Mouse (Mus musculus): ENCODE results near the gene Hand1. TPM values are rescaled to one million over a fixed set of nuclear protein-coding genes. Genes with fewer than 3 reads are reported as not detected.

Gene Hand1
- polyA plus RNA-seq, 1 experiment: not detected

DNA sequence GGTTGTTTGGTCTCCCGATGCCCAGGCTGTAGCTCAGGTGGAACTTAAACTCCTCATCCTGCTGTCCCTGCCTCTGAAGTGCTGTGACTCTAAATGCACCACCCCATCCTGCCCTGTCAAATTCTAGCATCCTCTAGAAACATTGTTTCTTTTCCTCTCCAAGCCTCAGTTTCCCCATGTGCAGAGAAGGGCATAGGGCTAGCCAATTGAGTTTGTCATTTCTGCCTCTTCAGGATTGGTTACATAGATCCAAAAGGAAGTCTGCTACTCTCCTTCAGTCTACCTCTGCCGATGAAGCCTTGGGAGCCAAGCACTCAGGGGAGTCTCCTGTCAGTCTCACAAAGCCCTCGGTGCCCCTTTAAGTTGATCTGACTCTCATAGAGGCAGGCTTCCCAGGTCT is 3.3 kb upstream of the Hand1 start:
- Histone ChIP-seq H3K4me3 (ENCODE audit: insufficient read depth, poor library complexity, severe bottlenecking) (no peak overlapping the region), H3K27me3 (ENCODE audit: control insufficient read depth, insufficient read depth, insufficient read length) (peaks cover 81% of the 10 kb centered on the region), H3ac (ENCODE audit: control insufficient read depth, insufficient read length, low read depth) (no peak overlapping the region), H3K36me3 (ENCODE audit: control insufficient read depth, insufficient read depth) (no peaks in the 10 kb centered on the region), H3K79me3 (ENCODE audit: low read depth) (no peaks in the 10 kb centered on the region), H3K79me2 (ENCODE audit: control insufficient read depth, insufficient read depth) (no peaks in the 10 kb centered on the region)
- TF ChIP-seq FOSL1 (IDR thresholded peaks at IDR 0.05; ENCODE audit: insufficient read depth, low read length, poor library complexity, severe bottlenecking) (no peak), MYOG (IDR thresholded peaks at IDR 0.05; ENCODE audit: control insufficient read depth, extremely low read depth, insufficient read length) (no peak), CTCF (IDR thresholded peaks at IDR 0.05; ENCODE audit: control insufficient read depth, insufficient read depth, insufficient read length) (no peak), MAX (IDR thresholded peaks at IDR 0.05) (no peak), USF1 (IDR thresholded peaks at IDR 0.05; ENCODE audit: low read depth) (no peak), MYOD1 (IDR thresholded peaks at IDR 0.05; ENCODE audit: control insufficient read depth, insufficient read length, low read depth) (no peak), CEBPB (IDR thresholded peaks at IDR 0.05; ENCODE audit: low read depth) (no peak)

DNA sequence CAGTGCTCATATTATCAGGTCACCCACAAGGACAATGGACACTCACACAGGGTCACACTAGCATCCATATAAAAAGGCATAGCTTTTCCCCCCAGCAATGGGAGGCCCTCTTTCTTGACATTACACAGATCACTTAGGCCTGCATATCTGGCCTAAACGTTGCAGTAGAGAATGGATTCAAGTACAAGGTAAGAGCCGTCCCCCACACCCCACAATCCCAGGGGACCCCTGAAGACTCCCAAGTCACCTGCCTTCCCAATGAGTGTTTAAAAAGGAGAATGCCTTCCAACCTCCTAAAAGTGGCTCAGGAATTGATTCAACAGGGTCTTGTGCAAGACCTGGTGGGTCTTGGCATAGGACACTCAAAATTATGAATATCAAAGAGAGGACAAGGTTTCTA is 2.7 kb upstream of the Hand1 start:
- Histone ChIP-seq H3K79me3 (ENCODE audit: low read depth) (no peaks in the 10 kb centered on the region), H3ac (ENCODE audit: control insufficient read depth, insufficient read length, low read depth) (no peak overlapping the region), H3K27me3 (ENCODE audit: control insufficient read depth, insufficient read depth, insufficient read length) (peaks cover 80% of the 10 kb centered on the region), H3K36me3 (ENCODE audit: control insufficient read depth, insufficient read depth) (no peaks in the 10 kb centered on the region), H3K4me3 (ENCODE audit: insufficient read depth, poor library complexity, severe bottlenecking) (no peak overlapping the region), H3K79me2 (ENCODE audit: control insufficient read depth, insufficient read depth) (no peaks in the 10 kb centered on the region)
- TF ChIP-seq USF1 (IDR thresholded peaks at IDR 0.05; ENCODE audit: low read depth) (no peak), CEBPB (IDR thresholded peaks at IDR 0.05; ENCODE audit: low read depth) (no peak), CTCF (IDR thresholded peaks at IDR 0.05; ENCODE audit: control insufficient read depth, insufficient read depth, insufficient read length) (no peak), FOSL1 (IDR thresholded peaks at IDR 0.05; ENCODE audit: insufficient read depth, low read length, poor library complexity, severe bottlenecking) (no peak), MAX (IDR thresholded peaks at IDR 0.05) (no peak)

DNA sequence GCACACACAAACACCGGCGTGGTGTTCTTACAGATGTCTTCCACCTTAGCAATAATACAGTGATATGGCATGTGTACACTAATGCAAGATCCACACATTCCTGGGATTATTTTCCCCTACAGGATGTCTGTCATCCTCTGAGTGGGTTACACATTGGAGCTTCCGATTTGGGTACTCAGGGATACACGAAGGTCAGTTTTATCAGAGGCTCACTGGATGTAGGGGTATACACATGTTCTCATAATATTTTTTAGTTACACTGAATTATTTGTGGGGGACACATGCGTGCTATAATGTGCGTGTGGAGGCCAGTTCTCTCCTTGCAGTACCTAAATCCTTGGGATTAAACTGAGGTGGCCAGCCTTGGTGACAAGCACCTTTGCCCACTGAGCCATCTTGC is 1.4 kb upstream of the Hand1 start:
- H3K79me3 ChIP-seq (ENCODE audit: low read depth): no peaks in the 10 kb centered on the region
- no peak overlapping the region for H3ac ChIP-seq (ENCODE audit: control insufficient read depth, insufficient read length, low read depth)
- no peaks in the 10 kb centered on the region for H3K79me2 ChIP-seq (ENCODE audit: control insufficient read depth, insufficient read depth)
- no peak for TF ChIP-seq CEBPB (IDR thresholded peaks at IDR 0.05; ENCODE audit: low read depth)
- TF ChIP-seq MYOG (IDR thresholded peaks at IDR 0.05; ENCODE audit: control insufficient read depth, extremely low read depth, insufficient read length): no peak
- TF ChIP-seq FOSL1 (IDR thresholded peaks at IDR 0.05; ENCODE audit: insufficient read depth, low read length, poor library complexity, severe bottlenecking): no peak
- no peak for TF ChIP-seq USF1 (IDR thresholded peaks at IDR 0.05; ENCODE audit: low read depth)
- TF ChIP-seq CTCF (IDR thresholded peaks at IDR 0.05; ENCODE audit: control insufficient read depth, insufficient read depth, insufficient read length): no peak
- no peak for TF ChIP-seq MYOD1 (IDR thresholded peaks at IDR 0.05; ENCODE audit: control insufficient read depth, insufficient read length, low read depth)
- TF ChIP-seq MAX (IDR thresholded peaks at IDR 0.05): no peak
- H3K36me3 ChIP-seq (ENCODE audit: control insufficient read depth, insufficient read depth): no peaks in the 10 kb centered on the region
- H3K27me3 ChIP-seq (ENCODE audit: control insufficient read depth, insufficient read depth, insufficient read length): peaks cover 82% of the 10 kb centered on the region
- H3K4me3 ChIP-seq (ENCODE audit: insufficient read depth, poor library complexity, severe bottlenecking): no peak overlapping the region

DNA sequence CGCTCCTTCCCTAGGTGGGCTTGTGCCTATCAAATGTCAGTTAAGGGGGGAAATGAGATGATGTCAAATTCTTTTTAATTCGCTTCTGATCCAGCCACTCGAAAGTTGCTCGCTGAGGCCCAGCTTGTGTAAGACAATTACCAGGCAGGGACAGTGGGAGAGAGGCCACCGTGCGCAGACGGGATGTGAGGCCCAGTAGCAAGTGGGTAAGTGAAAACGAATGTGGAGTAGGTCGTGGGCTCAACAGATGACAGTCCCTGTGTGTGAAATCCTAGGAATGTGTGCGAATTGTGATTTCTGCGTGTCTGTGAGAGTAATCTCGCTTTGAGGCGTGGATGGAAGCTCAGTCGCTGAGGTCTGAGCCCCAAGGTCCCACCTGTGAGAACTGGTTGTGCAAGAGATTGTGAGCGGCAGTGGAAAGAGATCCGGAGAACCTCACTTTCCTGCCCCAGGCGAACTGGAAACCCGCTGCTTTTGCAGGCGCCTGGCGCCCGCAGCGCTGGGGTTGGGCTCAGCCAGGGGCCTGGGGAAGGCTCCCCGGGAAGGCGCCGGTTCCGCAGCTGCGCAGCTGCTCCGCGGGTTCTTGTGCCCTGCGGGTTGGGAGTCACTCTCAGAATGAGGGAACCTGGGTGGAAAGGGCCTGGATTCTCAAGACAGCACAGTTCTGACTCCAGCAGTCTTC is 819 bp upstream of the Hand1 start:
- Histone ChIP-seq H3K79me2 (ENCODE audit: control insufficient read depth, insufficient read depth) (no peaks in the 10 kb centered on the region), H3K4me3 (ENCODE audit: insufficient read depth, poor library complexity, severe bottlenecking) (no peak overlapping the region), H3K27me3 (ENCODE audit: control insufficient read depth, insufficient read depth, insufficient read length) (peaks cover 83% of the 10 kb centered on the region), H3K79me3 (ENCODE audit: low read depth) (no peaks in the 10 kb centered on the region), H3ac (ENCODE audit: control insufficient read depth, insufficient read length, low read depth) (no peak overlapping the region), H3K36me3 (ENCODE audit: control insufficient read depth, insufficient read depth) (no peaks in the 10 kb centered on the region)
- TF ChIP-seq FOSL1 (IDR thresholded peaks at IDR 0.05; ENCODE audit: insufficient read depth, low read length, poor library complexity, severe bottlenecking) (no peak), CTCF (IDR thresholded peaks at IDR 0.05; ENCODE audit: control insufficient read depth, insufficient read depth, insufficient read length) (no peak)

GRCm38 (mm10) chr11:57831861-57832260 is 757 bp downstream of the Hand1 start:
- no peaks in the 10 kb centered on the region for H3K79me2 ChIP-seq (ENCODE audit: control insufficient read depth, insufficient read depth)
- H3K79me3 ChIP-seq (ENCODE audit: low read depth): no peaks in the 10 kb centered on the region
- no peak overlapping the region for H3ac ChIP-seq (ENCODE audit: control insufficient read depth, insufficient read length, low read depth)
- no peak overlapping the region for H3K4me3 ChIP-seq (ENCODE audit: insufficient read depth, poor library complexity, severe bottlenecking)
- no peaks in the 10 kb centered on the region for H3K36me3 ChIP-seq (ENCODE audit: control insufficient read depth, insufficient read depth)
- H3K27me3 ChIP-seq (ENCODE audit: control insufficient read depth, insufficient read depth, insufficient read length): peaks cover 87% of the 10 kb centered on the region
- TF ChIP-seq USF1 (IDR thresholded peaks at IDR 0.05; ENCODE audit: low read depth) (no peak), MYOD1 (IDR thresholded peaks at IDR 0.05; ENCODE audit: control insufficient read depth, insufficient read length, low read depth) (no peak), MYOG (IDR thresholded peaks at IDR 0.05; ENCODE audit: control insufficient read depth, extremely low read depth, insufficient read length) (no peak), CTCF (IDR thresholded peaks at IDR 0.05; ENCODE audit: control insufficient read depth, insufficient read depth, insufficient read length) (no peak), FOSL1 (IDR thresholded peaks at IDR 0.05; ENCODE audit: insufficient read depth, low read length, poor library complexity, severe bottlenecking) (no peak), CEBPB (IDR thresholded peaks at IDR 0.05; ENCODE audit: low read depth) (no peak), MAX (IDR thresholded peaks at IDR 0.05) (no peak)

DNA sequence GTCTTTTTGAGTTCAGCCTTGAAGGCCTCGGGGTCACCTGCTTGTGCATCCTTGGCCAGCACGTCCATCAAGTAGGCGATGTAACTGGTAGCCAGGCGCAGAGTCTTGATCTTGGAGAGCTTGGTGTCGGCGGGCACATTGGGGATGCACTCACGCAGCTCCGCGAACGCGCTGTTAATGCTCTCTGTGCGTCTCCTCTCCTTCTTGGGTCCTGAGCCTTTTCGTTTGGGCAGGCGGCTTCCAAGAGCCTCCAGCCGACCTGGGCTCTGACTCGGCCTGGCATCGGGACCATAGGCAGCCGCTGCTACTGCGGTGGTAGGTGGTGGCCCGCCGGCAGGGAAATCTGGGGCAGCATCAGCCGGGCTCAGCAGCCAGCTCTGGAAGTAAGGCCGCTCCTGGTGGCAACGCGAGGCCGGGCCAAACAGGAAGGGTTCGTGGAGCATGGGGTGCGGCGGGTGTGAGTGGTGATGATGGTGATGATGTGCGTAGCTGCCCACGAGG is 1.3 kb downstream of the Hand1 start:
- TF ChIP-seq FOSL1 (IDR thresholded peaks at IDR 0.05; ENCODE audit: insufficient read depth, low read length, poor library complexity, severe bottlenecking): no peak
- TF ChIP-seq USF1 (IDR thresholded peaks at IDR 0.05; ENCODE audit: low read depth): no peak
- TF ChIP-seq MAX (IDR thresholded peaks at IDR 0.05): no peak
- TF ChIP-seq MYOD1 (IDR thresholded peaks at IDR 0.05; ENCODE audit: control insufficient read depth, insufficient read length, low read depth): no peak
- no peak for TF ChIP-seq MYOG (IDR thresholded peaks at IDR 0.05; ENCODE audit: control insufficient read depth, extremely low read depth, insufficient read length)
- TF ChIP-seq CTCF (IDR thresholded peaks at IDR 0.05; ENCODE audit: control insufficient read depth, insufficient read depth, insufficient read length): no peak
- no peak for TF ChIP-seq CEBPB (IDR thresholded peaks at IDR 0.05; ENCODE audit: low read depth)
- no peak overlapping the region for H3ac ChIP-seq (ENCODE audit: control insufficient read depth, insufficient read length, low read depth)
- no peak overlapping the region for H3K4me3 ChIP-seq (ENCODE audit: insufficient read depth, poor library complexity, severe bottlenecking)
- H3K79me2 ChIP-seq (ENCODE audit: control insufficient read depth, insufficient read depth): no peaks in the 10 kb centered on the region
- no peaks in the 10 kb centered on the region for H3K36me3 ChIP-seq (ENCODE audit: control insufficient read depth, insufficient read depth)
- peaks cover 83% of the 10 kb centered on the region for H3K27me3 ChIP-seq (ENCODE audit: control insufficient read depth, insufficient read depth, insufficient read length)
- H3K79me3 ChIP-seq (ENCODE audit: low read depth): no peaks in the 10 kb centered on the region

Data from C2C12 (cell line).